Mouse (Mus musculus): ENCODE measurements at regions not wholly inside any gene's neighbourhood (a gene's known extent, or its start where the extent isn't known, plus 50 kb on each side); places are given as distances from the start of the nearest gene placed in this dataset.

DNA sequence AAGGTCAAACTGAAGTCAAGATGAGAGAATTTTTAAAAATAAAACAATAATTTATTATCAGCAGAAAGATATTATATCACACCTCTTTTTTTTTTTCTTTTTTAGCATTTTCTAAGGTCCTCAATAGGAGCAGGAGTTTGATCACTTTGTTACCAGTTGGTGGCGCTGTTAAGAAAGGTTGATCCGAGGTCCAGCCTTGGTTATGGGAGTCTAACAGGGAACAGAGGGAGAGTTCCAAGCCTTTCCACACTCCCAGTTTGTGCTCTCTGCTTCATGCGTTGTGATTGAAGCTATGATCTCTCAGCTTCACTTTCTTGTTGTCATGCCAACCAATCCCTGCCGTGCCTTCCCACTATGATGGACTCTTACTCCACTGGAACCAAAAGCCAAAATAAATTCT lies 83.8 kb downstream of the Fam174a start:
- Histone ChIP-seq H3K27ac (ENCODE audit: low read depth, low read length) (no peak overlapping the region), H3K9me3 (ENCODE audit: low read length) (no peaks in the 10 kb centered on the region), H3K4me3 (ENCODE audit: low read depth, low read length) (no peak overlapping the region), H3K4me1 (ENCODE audit: insufficient read depth, low read length) (no peaks in the 10 kb centered on the region), H3K4me2 (ENCODE audit: low read depth, low read length, poor library complexity, severe bottlenecking) (no peak overlapping the region), H3K36me3 (ENCODE audit: insufficient read depth, low read length) (no peaks in the 10 kb centered on the region), H3K9ac (replicated peaks; ENCODE audit: low read length, poor library complexity, severe bottlenecking) (no peak overlapping the region), H3K27me3 (ENCODE audit: insufficient read depth, low read length) (no peaks in the 10 kb centered on the region)
- DNase-seq (ENCODE audit: low spot score): peak; percentile 14
- TF ChIP-seq CTCF (IDR thresholded peaks at IDR 0.05): peak; percentile 29; the same call in 1 of the 2 replicates
- 21% methylated on average over 4 of the region's 4 CpGs for WGBS
- ATAC-seq (ENCODE audit: low FRiP score): no peak

DNA sequence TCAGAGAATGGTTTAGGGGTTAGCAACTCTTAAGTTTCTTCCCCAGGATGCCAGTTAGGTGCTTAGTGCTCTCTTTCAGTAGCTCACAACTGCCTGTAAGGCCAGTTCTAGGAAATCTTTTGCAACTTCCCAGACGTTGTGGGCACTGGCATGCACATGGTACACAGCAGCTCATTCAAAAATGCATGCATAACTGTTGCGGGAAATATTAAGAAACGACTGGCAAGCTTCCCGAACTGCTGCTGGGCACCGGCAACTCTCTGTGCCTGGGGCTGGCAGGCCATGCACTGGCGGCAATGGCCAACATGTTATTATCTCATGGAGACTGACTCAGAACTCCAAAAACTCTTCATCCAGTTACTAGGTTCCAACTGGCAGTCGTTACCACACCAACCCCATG lies 86.3 kb downstream of the Fam174a start:
- ATAC-seq (ENCODE audit: low FRiP score): no peak
- Histone ChIP-seq H3K27me3 (ENCODE audit: insufficient read depth, low read length) (no peaks in the 10 kb centered on the region), H3K27ac (ENCODE audit: low read depth, low read length) (no peak overlapping the region), H3K9ac (replicated peaks; ENCODE audit: low read length, poor library complexity, severe bottlenecking) (no peak overlapping the region), H3K4me3 (ENCODE audit: low read depth, low read length) (no peak overlapping the region), H3K36me3 (ENCODE audit: insufficient read depth, low read length) (no peaks in the 10 kb centered on the region), H3K4me2 (ENCODE audit: low read depth, low read length, poor library complexity, severe bottlenecking) (no peak overlapping the region), H3K4me1 (ENCODE audit: insufficient read depth, low read length) (no peaks in the 10 kb centered on the region), H3K9me3 (ENCODE audit: low read length) (no peaks in the 10 kb centered on the region)
- no peak for TF ChIP-seq CTCF (IDR thresholded peaks at IDR 0.05)
- DNase-seq (ENCODE audit: low spot score): peak; percentile 5
- WGBS: 92% methylated on average over 7 of the region's 7 CpGs

DNA sequence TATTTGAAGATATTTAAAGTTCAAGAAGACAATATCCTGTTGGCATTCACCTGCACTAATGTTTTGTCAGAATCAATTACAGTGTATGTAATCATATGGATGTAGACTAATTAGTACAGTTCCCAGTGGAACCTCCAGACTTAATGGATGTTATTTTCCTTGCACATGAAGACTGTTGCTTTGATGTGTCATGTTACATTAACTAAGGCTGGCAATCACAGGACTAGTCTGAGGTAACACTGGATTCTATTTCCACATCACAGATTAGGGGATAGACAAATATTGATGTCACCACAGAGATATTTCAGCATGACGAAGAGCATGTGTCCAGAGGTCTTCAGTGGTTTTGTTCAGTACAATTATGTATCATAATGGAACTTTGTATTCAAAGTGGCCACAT lies 108.8 kb downstream of the Fam174a start:
- DNase-seq (ENCODE audit: low spot score) (peak; percentile 17), ATAC-seq (ENCODE audit: low FRiP score) (no peak)
- H3K27ac ChIP-seq (ENCODE audit: low read depth, low read length): no peak overlapping the region
- 77% methylated on average over 1 of the region's 1 CpGs for WGBS
- H3K9ac ChIP-seq (replicated peaks; ENCODE audit: low read length, poor library complexity, severe bottlenecking): no peak overlapping the region
- H3K4me1 ChIP-seq (ENCODE audit: insufficient read depth, low read length): no peaks in the 10 kb centered on the region
- H3K9me3 ChIP-seq (ENCODE audit: low read length): no peaks in the 10 kb centered on the region
- no peak for TF ChIP-seq CTCF (IDR thresholded peaks at IDR 0.05)
- no peak overlapping the region for H3K4me3 ChIP-seq (ENCODE audit: low read depth, low read length)
- H3K36me3 ChIP-seq (ENCODE audit: insufficient read depth, low read length): no peaks in the 10 kb centered on the region
- H3K27me3 ChIP-seq (ENCODE audit: insufficient read depth, low read length): no peaks in the 10 kb centered on the region
- H3K4me2 ChIP-seq (ENCODE audit: low read depth, low read length, poor library complexity, severe bottlenecking): no peak overlapping the region

DNA sequence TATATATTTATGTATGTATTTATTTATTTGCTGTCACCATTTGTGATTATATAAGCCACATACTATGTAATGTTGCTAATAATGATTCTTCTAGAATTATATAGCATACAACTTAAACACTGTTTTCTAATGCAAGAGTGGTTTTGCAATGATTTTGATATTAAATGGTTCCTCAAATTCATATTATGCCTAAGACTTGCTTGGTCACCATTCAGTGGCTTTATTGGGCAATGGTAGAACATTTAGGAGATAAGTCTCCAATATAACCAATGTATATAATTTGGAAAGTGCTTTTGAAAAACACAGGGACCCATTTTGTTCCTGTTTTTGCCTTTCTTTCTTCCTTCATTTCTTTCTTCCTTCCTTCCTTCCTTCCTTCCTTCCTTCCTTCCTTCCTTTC lies 112.0 kb downstream of the Fam174a start:
- no peak overlapping the region for H3K4me2 ChIP-seq (ENCODE audit: low read depth, low read length, poor library complexity, severe bottlenecking)
- no peaks in the 10 kb centered on the region for H3K36me3 ChIP-seq (ENCODE audit: insufficient read depth, low read length)
- H3K9ac ChIP-seq (replicated peaks; ENCODE audit: low read length, poor library complexity, severe bottlenecking): no peak overlapping the region
- no peak overlapping the region for H3K27ac ChIP-seq (ENCODE audit: low read depth, low read length)
- ATAC-seq (ENCODE audit: low FRiP score) (no peak), DNase-seq (ENCODE audit: low spot score) (no peak)
- no peak for TF ChIP-seq CTCF (IDR thresholded peaks at IDR 0.05)
- no peaks in the 10 kb centered on the region for H3K27me3 ChIP-seq (ENCODE audit: insufficient read depth, low read length)
- H3K9me3 ChIP-seq (ENCODE audit: low read length): no peaks in the 10 kb centered on the region
- no peaks in the 10 kb centered on the region for H3K4me1 ChIP-seq (ENCODE audit: insufficient read depth, low read length)
- no peak overlapping the region for H3K4me3 ChIP-seq (ENCODE audit: low read depth, low read length)

DNA sequence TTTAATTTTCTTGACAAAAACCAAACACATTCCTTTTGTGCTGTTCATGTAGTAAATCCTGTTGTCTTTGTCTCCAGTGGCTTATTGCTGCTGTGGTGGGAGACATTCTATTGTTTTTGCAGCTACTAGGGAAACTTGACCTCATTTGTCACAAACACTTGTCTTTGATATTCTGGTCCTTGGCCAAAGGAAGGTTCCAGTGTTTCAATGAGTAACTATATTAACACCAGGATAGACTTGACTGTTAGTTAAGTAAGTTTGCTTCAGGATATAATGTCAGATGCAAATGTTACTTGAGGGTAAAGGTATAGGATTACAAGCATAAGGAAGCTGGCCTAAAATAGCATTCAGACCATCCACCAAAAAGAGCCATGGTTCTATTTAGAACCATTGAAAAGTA lies 123.7 kb downstream of the Fam174a start:
- ATAC-seq (ENCODE audit: low FRiP score): no peak

DNA sequence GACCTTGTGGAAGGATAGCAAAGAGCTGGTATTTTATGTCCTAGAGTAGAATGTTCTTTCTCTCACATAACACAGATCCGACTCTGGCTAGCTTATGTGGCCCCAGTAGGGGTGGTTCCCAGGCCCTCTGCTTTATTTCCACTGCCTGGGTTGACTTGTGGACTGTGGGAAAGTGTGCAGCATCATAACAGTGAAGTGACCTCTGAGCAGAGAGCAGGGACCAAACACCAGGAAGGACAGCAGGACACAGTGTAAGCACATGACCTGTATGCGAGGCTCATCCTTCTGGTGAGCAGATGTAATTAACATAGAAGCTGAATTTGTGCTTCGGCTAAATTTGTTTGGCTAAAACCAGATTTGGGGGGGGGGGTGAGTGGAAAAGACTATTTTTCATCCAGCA lies 132.1 kb downstream of the Fam174a start:
- no peak overlapping the region for H3K27ac ChIP-seq (ENCODE audit: low read depth, low read length)
- DNase-seq (ENCODE audit: low spot score): no peak
- no peaks in the 10 kb centered on the region for H3K4me1 ChIP-seq (ENCODE audit: insufficient read depth, low read length)
- no peak overlapping the region for H3K4me2 ChIP-seq (ENCODE audit: low read depth, low read length, poor library complexity, severe bottlenecking)
- H3K27me3 ChIP-seq (ENCODE audit: insufficient read depth, low read length): no peaks in the 10 kb centered on the region
- no peak for ATAC-seq (ENCODE audit: low FRiP score)
- H3K9ac ChIP-seq (replicated peaks; ENCODE audit: low read length, poor library complexity, severe bottlenecking): no peak overlapping the region
- 71% methylated on average over 3 of the region's 3 CpGs for WGBS
- no peaks in the 10 kb centered on the region for H3K36me3 ChIP-seq (ENCODE audit: insufficient read depth, low read length)
- H3K9me3 ChIP-seq (ENCODE audit: low read length): no peaks in the 10 kb centered on the region
- no peak for TF ChIP-seq CTCF (IDR thresholded peaks at IDR 0.05)
- no peak overlapping the region for H3K4me3 ChIP-seq (ENCODE audit: low read depth, low read length)

More for the DNA sequence above, 123.7 kb downstream of the Fam174a start:
- no peak for TF ChIP-seq CTCF (IDR thresholded peaks at IDR 0.05)
- no peaks in the 10 kb centered on the region for H3K9me3 ChIP-seq (ENCODE audit: low read length)
- no peaks in the 10 kb centered on the region for H3K27me3 ChIP-seq (ENCODE audit: insufficient read depth, low read length)
- no peak overlapping the region for H3K4me2 ChIP-seq (ENCODE audit: low read depth, low read length, poor library complexity, severe bottlenecking)
- H3K9ac ChIP-seq (replicated peaks; ENCODE audit: low read length, poor library complexity, severe bottlenecking): no peak overlapping the region
- no peak for DNase-seq (ENCODE audit: low spot score)
- H3K4me1 ChIP-seq (ENCODE audit: insufficient read depth, low read length): no peaks in the 10 kb centered on the region
- no peaks in the 10 kb centered on the region for H3K36me3 ChIP-seq (ENCODE audit: insufficient read depth, low read length)
- H3K27ac ChIP-seq (ENCODE audit: low read depth, low read length): no peak overlapping the region
- H3K4me3 ChIP-seq (ENCODE audit: low read depth, low read length): no peak overlapping the region

All from midbrain, postnatal 0 days (tissue).